Mouse (Mus musculus) lung, embryonic 15.5 days (tissue): ENCODE results near the gene Lin7b. TPM values are rescaled to one million over a fixed set of nuclear protein-coding genes. Genes with fewer than 3 reads are reported as not detected.

Experiments
- ATAC-seq: fragments of 200-750 bp; cut with Nextera tagmentation; 2 replicates; pipeline ENCODE4 v1.8.0; 2017; ENCODE audit warnings: moderate number of reproducible peaks, borderline replicate concordance; ENCODE audit not compliant: low FRiP score, low TSS enrichment; ENCODE audit errors: extremely low read depth
- H3K27ac ChIP-seq: fragments of 300-500 bp; sonication (generic); 2 replicates; pipeline ENCODE4 v1.5.1; 2015; ENCODE audit warnings: moderate library complexity, mild to moderate bottlenecking, inconsistent platforms
- H3K27me3 ChIP-seq: fragments of 300-500 bp; sonication (generic); 2 replicates; pipeline ENCODE4 v1.6.1; 2015; ENCODE audit warnings: inconsistent platforms
- H3K36me3 ChIP-seq: fragments of 300-500 bp; sonication (generic); 2 replicates; pipeline ENCODE4 v1.6.1; 2015; ENCODE audit warnings: inconsistent platforms
- H3K4me1 ChIP-seq: fragments of 300-500 bp; sonication (generic); 2 replicates; pipeline ENCODE4 v1.6.1; 2015; ENCODE audit warnings: inconsistent platforms
- H3K4me2 ChIP-seq: fragments of 300-500 bp; sonication (generic); 2 replicates; pipeline ENCODE4 v1.6.1; 2015; ENCODE audit warnings: inconsistent platforms, mild to moderate bottlenecking, moderate library complexity
- H3K4me3 ChIP-seq: fragments of 300-500 bp; sonication (generic); 2 replicates; pipeline ENCODE4 v1.5.1; 2015; ENCODE audit warnings: mild to moderate bottlenecking, inconsistent platforms
- H3K9ac ChIP-seq: fragments of 300-500 bp; sonication (generic); 2 replicates; pipeline ENCODE4 v1.6.1; 2015; ENCODE audit warnings: inconsistent platforms
- H3K9me3 ChIP-seq: fragments of 300-500 bp; sonication (generic); 2 replicates; pipeline ENCODE4 v1.6.1; 2016; ENCODE audit warnings: inconsistent platforms
- WGBS: fragments of 180-500 bp; shearing (Covaris S2); methylation state at CpG from one replicate; pipeline ENCODE4 v1.1.7; 2015; 5-methylcytosine and 5-hydroxymethylcytosine counted together
- polyA plus RNA-seq: library from polyadenylated mRNA; unstranded; fragments of >200 nt; fragmentation: Nextera tagmentation; extraction: Ambion mirVana; gene quantifications from 2 replicates; pipeline ENCODE4 v1.2.1, GENCODE M21; 2015

Gene Lin7b
- 0.60 and 0.92 TPM in 2 replicates for polyA plus RNA-seq

- Histone ChIP-seq H3K27me3 (peaks cover 34% of the 10 kb centered on the region), H3K27ac (no peak within 1 kb of the TSS), H3K4me3 (peak within 1 kb of the TSS; percentile 49), H3K9me3 (no peaks in the 10 kb centered on the region), H3K36me3 (peaks cover 30% of the 10 kb centered on the region), H3K4me1 (peaks cover 31% of the 10 kb centered on the region), H3K4me2 (peak within 1 kb of the TSS; percentile 98), H3K9ac (peak within 1 kb of the TSS; percentile 40; the same call in 1 of the 2 replicates)
- WGBS, result 8% methylated on average over 28 of the region's 28 CpGs
- ATAC-seq, result peak; percentile 64
Observed at GRCm38 (mm10) chr7:45370475-45371311, at the start of gene Lin7b. Gene Lin7b (minus strand): TSS chr7:45370583.

- Histone ChIP-seq H3K4me2 (no peak overlapping the region), H3K9me3 (no peaks in the 10 kb centered on the region), H3K27ac (no peak overlapping the region), H3K27me3 (peaks cover 74% of the 10 kb centered on the region), H3K4me1 (peaks cover 45% of the 10 kb centered on the region), H3K36me3 (peaks cover 20% of the 10 kb centered on the region), H3K4me3 (no peak overlapping the region), H3K9ac (no peak overlapping the region)
- ATAC-seq, result no peak
- 11% methylated on average over 13 of the region's 13 CpGs for WGBS
Observed at GRCm38 (mm10) chr7:45417962-45418492, 47.6 kb upstream of the Lin7b start.

- peak overlapping the region; percentile 95 for H3K4me2 ChIP-seq
- no peak for ATAC-seq
- peak overlapping the region; percentile 22 for H3K4me3 ChIP-seq
- no peak overlapping the region for H3K9ac ChIP-seq
- peaks cover 45% of the 10 kb centered on the region for H3K4me1 ChIP-seq
- peaks cover 91% of the 10 kb centered on the region for H3K27me3 ChIP-seq
- H3K36me3 ChIP-seq, result no peaks in the 10 kb centered on the region
- H3K27ac ChIP-seq, result no peak overlapping the region
- WGBS, result 11% methylated on average over 37 of the region's 37 CpGs
- no peaks in the 10 kb centered on the region for H3K9me3 ChIP-seq
Observed at GRCm38 (mm10) chr7:45415636-45416035, 45.3 kb upstream of the Lin7b start.

GRCm38 (mm10) chr7:45414740-45415224 is 44.4 kb upstream of the Lin7b start:
- Histone ChIP-seq H3K9ac (no peak overlapping the region), H3K4me2 (peak overlapping the region; percentile 95), H3K4me3 (peak overlapping the region; percentile 55; the same call in 1 of the 2 replicates), H3K9me3 (no peaks in the 10 kb centered on the region), H3K27me3 (peaks cover 92% of the 10 kb centered on the region), H3K4me1 (peaks cover 39% of the 10 kb centered on the region), H3K36me3 (no peaks in the 10 kb centered on the region), H3K27ac (no peak overlapping the region)
- no peak for ATAC-seq
- WGBS, result 39% methylated on average over 12 of the region's 12 CpGs

GRCm38 (mm10) chr7:45413864-45414739 is 43.7 kb upstream of the Lin7b start:
- Histone ChIP-seq H3K27me3 (peaks cover 95% of the 10 kb centered on the region), H3K9me3 (no peaks in the 10 kb centered on the region), H3K4me3 (peak overlapping the region; percentile 55), H3K4me1 (peaks cover 38% of the 10 kb centered on the region), H3K27ac (peak overlapping the region; percentile 84), H3K36me3 (no peaks in the 10 kb centered on the region), H3K4me2 (peak overlapping the region; percentile 95), H3K9ac (peak overlapping the region; percentile 48)
- WGBS, result 2% methylated on average over 26 of the region's 27 CpGs
- ATAC-seq, result peak; percentile 54

GRCm38 (mm10) chr7:45413113-45413863 is 42.9 kb upstream of the Lin7b start, which contains the start of gene Ntf5:
Gene Ntf5 (plus strand): TSS chr7:45413695.
- Histone ChIP-seq H3K4me3 (peak within 1 kb of the TSS; percentile 55), H3K9me3 (no peaks in the 10 kb centered on the region), H3K4me1 (peaks cover 34% of the 10 kb centered on the region), H3K4me2 (peak within 1 kb of the TSS; percentile 95), H3K27ac (peak within 1 kb of the TSS; percentile 84), H3K36me3 (no peaks in the 10 kb centered on the region), H3K9ac (peak within 1 kb of the TSS; percentile 48), H3K27me3 (peaks cover 96% of the 10 kb centered on the region)
- under 1% methylated on average over 44 of the region's 45 CpGs for WGBS
- peak; percentile 52 for ATAC-seq

- H3K27ac ChIP-seq, result no peak overlapping the region
- H3K27me3 ChIP-seq, result peaks cover 96% of the 10 kb centered on the region
Observed at GRCm38 (mm10) chr7:45412421-45412820, 42.0 kb upstream of the Lin7b start.

GRCm38 (mm10) chr7:45409497-45410163 is 39.2 kb upstream of the Lin7b start:
- ATAC-seq, result no peak
- no peak overlapping the region for H3K4me3 ChIP-seq
- H3K4me2 ChIP-seq, result no peak overlapping the region
- peaks cover 31% of the 10 kb centered on the region for H3K4me1 ChIP-seq
- no peak overlapping the region for H3K27ac ChIP-seq
- no peaks in the 10 kb centered on the region for H3K9me3 ChIP-seq
- 80% methylated on average over 8 of the region's 8 CpGs for WGBS
- H3K36me3 ChIP-seq, result no peaks in the 10 kb centered on the region
- no peak overlapping the region for H3K9ac ChIP-seq
- H3K27me3 ChIP-seq, result peaks cover 95% of the 10 kb centered on the region

More at GRCm38 (mm10) chr7:45412421-45412820, 42.0 kb upstream of the Lin7b start:
- ATAC-seq, result no peak
- Histone ChIP-seq H3K4me3 (no peak overlapping the region), H3K4me2 (no peak overlapping the region), H3K9ac (no peak overlapping the region), H3K36me3 (no peaks in the 10 kb centered on the region), H3K9me3 (no peaks in the 10 kb centered on the region), H3K4me1 (peaks cover 25% of the 10 kb centered on the region)
- 63% methylated on average over 2 of the region's 2 CpGs for WGBS

- no peak overlapping the region for H3K4me3 ChIP-seq
- 83% methylated on average over 17 of the region's 17 CpGs for WGBS
- H3K4me2 ChIP-seq, result no peak overlapping the region
- ATAC-seq, result no peak
- H3K9ac ChIP-seq, result no peak overlapping the region
- no peaks in the 10 kb centered on the region for H3K36me3 ChIP-seq
- H3K27me3 ChIP-seq, result peaks cover 88% of the 10 kb centered on the region
- H3K4me1 ChIP-seq, result peaks cover 26% of the 10 kb centered on the region
- no peaks in the 10 kb centered on the region for H3K9me3 ChIP-seq
- H3K27ac ChIP-seq, result no peak overlapping the region
Observed at GRCm38 (mm10) chr7:45408949-45409348, 38.6 kb upstream of the Lin7b start.

GRCm38 (mm10) chr7:45408351-45408750 is 38.0 kb upstream of the Lin7b start:
- Histone ChIP-seq H3K4me1 (peaks cover 20% of the 10 kb centered on the region), H3K4me2 (no peak overlapping the region), H3K27ac (no peak overlapping the region), H3K27me3 (peaks cover 82% of the 10 kb centered on the region), H3K9me3 (no peaks in the 10 kb centered on the region), H3K4me3 (no peak overlapping the region), H3K9ac (no peak overlapping the region), H3K36me3 (no peaks in the 10 kb centered on the region)
- whole genome bisulfite sequencing, result 66% methylated on average over 7 of the region's 7 CpGs
- ATAC-seq, result no peak
